Mouse (Mus musculus) lung, adult 2 months (tissue): Measurements from ENCODE around the gene Ankmy1. TPM values are rescaled to one million over a fixed set of nuclear protein-coding genes. Genes with fewer than 3 reads are reported as not detected.
A peak's percentile ranks its signal among the peaks of the same experiment; 100 is the strongest.

Experiments used
- DNase-seq: peaks from one replicate; pipeline ENCODE4 v3.0.0; 2022
- H3K4me1 ChIP-seq: fragments of 200-500 bp; 2 replicates; pipeline ENCODE4 v1.6.1; 2011; ENCODE audit warnings: low read length; ENCODE audit not compliant: control insufficient read depth, insufficient read depth
- H3K4me3 ChIP-seq: fragments of 200-500 bp; replicated peaks from 2 replicates; pipeline ENCODE3; 2011; ENCODE audit warnings: low read depth, mild to moderate bottlenecking, control low read depth, low read length; ENCODE audit errors: extremely low read depth
- CTCF ChIP-seq: fragments of 200-500 bp; IDR thresholded peaks from 2 replicates; pipeline ENCODE4 v1.5.1; 2011; ENCODE audit warnings: mild to moderate bottlenecking, low read length, control low read depth; ENCODE audit not compliant: insufficient read depth
- POLR2A ChIP-seq: fragments of 200-500 bp; IDR thresholded peaks from 2 replicates; pipeline ENCODE4 v1.6.1; 2011; ENCODE audit warnings: low read depth, mild to moderate bottlenecking, control low read depth, low read length, borderline replicate concordance; ENCODE audit errors: extremely low read depth
- WGBS: fragments of 180-500 bp; shearing (Covaris S2); methylation state at CpG from one replicate; pipeline ENCODE4 v1.1.7; 2018; 5-methylcytosine and 5-hydroxymethylcytosine counted together
- polyA plus RNA-seq: library from polyadenylated mRNA; depleted of rRNA; stranded (reverse); fragments of >200 nt; gene quantifications from 2 replicates; pipeline ENCODE4 v1.2.3, GENCODE M21; 2012

Gene Ankmy1
- polyA plus RNA-seq, 1 experiment = 1.5 TPM

DNA sequence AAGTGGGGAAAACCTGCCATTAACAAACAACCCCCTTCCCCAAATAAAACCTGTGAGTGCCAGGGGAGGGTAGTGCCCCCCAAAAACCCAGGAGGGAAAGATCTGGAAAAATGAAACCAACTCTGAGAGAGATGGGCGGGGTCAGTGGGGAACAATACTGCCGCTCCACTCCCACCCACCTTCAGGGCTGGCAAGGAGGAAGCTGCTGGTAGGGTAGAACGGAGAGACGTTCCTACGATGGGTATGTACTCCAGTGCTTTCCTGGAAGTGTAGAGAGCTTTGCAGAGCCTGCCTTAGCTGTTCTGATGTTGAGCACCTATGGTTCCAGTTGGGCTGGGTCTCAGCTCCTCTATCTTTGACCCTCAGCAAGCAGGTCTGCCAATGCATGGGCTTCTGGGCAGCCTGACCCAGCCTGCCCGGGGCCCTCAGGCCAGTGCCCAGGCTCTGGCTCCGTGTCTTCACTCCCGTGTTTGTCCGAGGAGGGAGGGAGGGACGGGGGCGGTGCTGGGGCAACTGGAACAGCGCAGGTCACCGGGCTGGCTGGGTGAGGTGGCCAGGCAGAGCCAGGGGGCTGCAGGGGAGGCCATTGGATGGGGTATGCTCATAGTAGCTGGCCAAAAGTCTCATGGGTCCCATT is 52.6 kb downstream of the Ankmy1 start:
- Histone ChIP-seq H3K4me1 (0 out of 2 replicates have a peak, but pooled peaks cover 2% of the 10 kb centered on the region), H3K4me3 (peak overlapping the region; percentile 4)
- no peak for DNase-seq
- WGBS = 45% methylated on average over 13 of the region's 13 CpGs
- TF ChIP-seq CTCF (no peak), POLR2A (no peak)

DNA sequence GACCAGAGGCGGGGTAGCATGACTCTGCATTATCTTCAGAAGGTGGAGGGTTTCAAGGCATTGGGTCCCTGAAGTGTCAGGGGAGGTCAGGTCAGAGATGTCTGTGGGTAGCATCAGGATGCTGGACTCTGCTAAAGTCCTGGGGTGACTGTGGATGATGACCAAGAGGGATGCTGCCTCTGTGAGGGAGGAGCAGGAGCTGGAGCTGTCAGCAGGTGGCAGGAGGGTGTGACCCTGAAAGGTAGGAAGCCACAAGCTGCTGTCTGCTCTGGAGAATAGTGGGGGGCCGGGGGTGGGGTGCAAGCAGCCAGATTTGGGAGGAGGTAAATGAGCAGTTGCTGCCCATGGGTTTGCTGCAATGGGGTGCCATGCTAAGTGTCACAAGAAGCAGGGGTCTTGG is 53.2 kb downstream of the Ankmy1 start:
- 70% methylated on average over 2 of the region's 2 CpGs for WGBS
- Histone ChIP-seq H3K4me3 (no peak overlapping the region), H3K4me1 (0 out of 2 replicates have a peak, but pooled peaks cover 2% of the 10 kb centered on the region)
- TF ChIP-seq CTCF (0 out of 2 replicates have a peak, but pooled peaks have one; percentile 4), POLR2A (no peak)
- DNase-seq = no peak

DNA sequence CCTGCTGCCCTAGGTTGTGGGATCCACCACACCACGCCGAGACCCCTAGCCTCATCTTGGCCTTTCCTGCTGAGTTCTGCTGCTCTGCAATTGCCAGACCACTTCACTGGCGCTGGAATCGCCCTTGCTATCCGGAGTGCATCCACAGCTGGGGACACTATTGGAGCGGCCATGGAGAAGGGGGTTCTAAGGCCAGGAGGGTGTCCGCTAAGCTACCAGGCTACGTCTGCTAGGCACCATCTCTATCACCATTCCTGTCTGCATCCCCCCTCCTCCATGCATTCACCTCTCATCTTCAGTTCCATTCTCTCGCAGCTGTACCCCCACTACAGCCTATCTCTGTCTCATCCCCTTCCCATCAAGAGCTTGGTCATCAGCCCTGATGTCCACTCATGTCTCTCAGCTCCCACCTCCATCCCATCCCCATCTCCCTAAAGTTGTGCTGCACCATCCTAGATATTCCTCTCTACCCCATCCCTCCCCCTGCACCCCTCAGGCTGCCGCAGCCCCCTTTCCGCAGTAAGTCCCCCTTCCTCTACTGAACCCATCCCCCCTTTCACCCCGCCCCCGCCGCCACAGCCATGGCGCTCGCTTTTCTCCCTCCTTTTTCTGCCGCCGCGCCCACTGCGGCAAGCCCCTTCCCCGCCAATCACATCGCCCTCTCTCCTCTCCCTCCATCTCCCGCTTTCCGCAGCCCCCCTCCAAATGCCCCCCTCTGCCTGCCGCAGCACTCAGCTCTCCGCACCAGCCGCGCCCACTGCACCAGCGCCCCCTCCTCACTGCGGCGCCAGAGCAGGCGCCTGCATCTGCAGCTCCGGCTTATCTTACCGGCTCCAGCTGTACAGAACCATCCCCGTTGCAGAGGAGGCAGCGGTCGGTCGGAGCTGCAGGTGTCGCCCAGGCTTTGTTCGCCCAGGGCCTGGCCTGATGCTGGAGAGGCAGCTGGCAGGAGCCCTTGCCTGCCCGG is 54.5 kb downstream of the Ankmy1 start:
- no peak for DNase-seq
- no peak for TF ChIP-seq POLR2A
- TF ChIP-seq CTCF = no peak
- H3K4me3 ChIP-seq = no peak overlapping the region
- H3K4me1 ChIP-seq = 0 out of 2 replicates have a peak, but pooled peaks cover 2% of the 10 kb centered on the region
- WGBS = 23% methylated on average over 41 of the region's 41 CpGs

DNA sequence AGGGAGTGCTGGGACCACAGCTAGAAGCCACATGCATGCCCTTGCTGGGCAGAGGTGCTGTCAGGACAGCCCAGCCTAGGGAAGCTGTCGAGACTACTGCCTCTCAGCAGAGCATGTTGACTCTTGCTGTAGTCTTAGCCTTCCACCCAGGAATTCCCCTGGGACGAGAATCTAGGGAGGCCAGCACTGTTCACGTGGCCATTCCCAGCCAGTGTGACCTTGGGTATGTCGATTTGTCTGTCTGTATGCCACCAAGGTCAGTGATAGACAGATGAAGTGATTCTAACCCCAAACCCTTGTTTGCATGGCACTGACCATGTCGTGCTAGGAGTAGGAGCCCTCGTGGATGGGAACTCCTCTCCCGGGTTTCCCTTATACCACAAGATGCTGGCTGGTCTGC is 56.8 kb downstream of the Ankmy1 start:
- no peak for DNase-seq
- 0 out of 2 replicates have a peak, but pooled peaks cover 2% of the 10 kb centered on the region for H3K4me1 ChIP-seq
- TF ChIP-seq POLR2A (no peak), CTCF (no peak)
- 67% methylated on average over 7 of the region's 7 CpGs for WGBS
- H3K4me3 ChIP-seq = no peak overlapping the region

DNA sequence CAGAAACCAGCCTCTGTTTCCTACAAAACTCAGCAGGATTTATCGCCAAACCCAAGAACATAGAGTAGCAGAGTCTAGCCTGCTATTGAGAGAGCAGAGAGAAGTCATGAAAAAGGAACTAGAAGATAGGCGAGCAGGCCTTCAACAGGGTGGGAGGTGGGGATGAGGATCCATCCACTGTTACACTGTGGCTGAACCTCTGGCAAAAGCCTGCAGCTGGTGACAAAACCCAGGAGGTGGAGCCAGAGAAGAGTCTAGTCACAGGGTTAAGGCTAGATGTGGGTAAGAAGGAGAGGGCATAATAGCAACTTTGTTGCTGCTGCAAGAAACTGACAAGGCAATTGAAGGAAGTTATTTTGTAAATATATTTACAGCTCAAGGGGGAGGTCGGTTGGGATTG is 61.3 kb downstream of the Ankmy1 start:
- Histone ChIP-seq H3K4me3 (no peak overlapping the region), H3K4me1 (no peaks in the 10 kb centered on the region)
- no peak for TF ChIP-seq CTCF
- no peak for TF ChIP-seq POLR2A
- 59% methylated on average over 3 of the region's 3 CpGs for WGBS
- DNase-seq = no peak

DNA sequence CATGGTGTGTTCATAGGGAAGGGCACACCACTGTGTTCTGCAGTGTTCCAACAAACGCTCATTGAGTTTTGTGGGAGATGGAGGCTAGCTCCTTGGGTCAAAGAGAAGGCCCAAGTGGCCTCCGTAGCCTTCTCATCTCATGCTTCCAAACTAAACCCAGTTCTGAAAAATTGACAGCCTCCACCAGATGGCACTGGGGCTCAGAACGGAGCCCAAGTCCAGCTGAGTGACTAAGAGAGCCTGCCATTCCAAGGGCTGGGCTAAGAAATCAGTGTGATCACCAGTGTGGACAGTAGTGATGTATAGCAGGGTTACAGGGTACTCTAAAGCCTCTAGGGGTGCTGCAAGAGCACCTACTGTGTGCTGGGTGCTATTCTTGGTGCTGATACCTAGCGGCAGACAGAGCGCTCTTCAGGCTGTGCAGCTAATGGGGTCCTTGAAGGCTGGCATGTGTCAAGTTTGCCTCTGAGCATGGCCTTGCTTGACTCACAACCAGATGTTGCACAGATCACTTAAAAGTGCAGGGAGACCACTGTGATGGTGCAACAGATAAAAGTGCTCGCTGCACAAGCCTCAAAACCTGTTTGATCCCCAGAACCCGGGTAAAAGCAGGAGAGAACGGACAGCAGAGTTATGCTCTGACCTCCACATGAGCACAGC is 62.3 kb downstream of the Ankmy1 start:
- WGBS = 79% methylated on average over 8 of the region's 8 CpGs

DNA sequence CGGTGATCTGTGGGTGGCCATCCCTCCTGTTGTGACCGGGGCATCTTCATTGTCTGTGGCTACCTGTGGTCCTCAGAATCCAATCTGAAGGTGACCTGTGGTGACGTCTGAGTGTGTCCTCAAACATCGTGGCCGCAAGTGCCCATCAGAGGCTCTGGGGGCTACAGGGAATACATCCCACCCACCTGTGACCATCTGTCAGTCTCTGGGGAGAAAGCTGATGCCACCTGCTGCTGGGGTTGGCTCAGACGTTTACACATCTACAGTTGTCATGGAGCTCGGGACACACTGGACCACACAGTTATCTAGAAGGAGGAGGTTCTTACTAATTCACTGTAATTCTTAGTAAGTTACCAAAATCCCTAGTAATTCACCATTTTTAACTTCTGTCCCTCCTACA is 63.5 kb downstream of the Ankmy1 start:
- no peak for DNase-seq
- TF ChIP-seq CTCF (no peak), POLR2A (no peak)
- WGBS = 75% methylated on average over 7 of the region's 7 CpGs
- H3K4me1 ChIP-seq = no peaks in the 10 kb centered on the region
- no peak overlapping the region for H3K4me3 ChIP-seq

More for the DNA sequence above, 62.3 kb downstream of the Ankmy1 start:
- no peak for DNase-seq
- TF ChIP-seq CTCF = no peak
- no peak for TF ChIP-seq POLR2A
- Histone ChIP-seq H3K4me1 (no peaks in the 10 kb centered on the region), H3K4me3 (no peak overlapping the region)

DNA sequence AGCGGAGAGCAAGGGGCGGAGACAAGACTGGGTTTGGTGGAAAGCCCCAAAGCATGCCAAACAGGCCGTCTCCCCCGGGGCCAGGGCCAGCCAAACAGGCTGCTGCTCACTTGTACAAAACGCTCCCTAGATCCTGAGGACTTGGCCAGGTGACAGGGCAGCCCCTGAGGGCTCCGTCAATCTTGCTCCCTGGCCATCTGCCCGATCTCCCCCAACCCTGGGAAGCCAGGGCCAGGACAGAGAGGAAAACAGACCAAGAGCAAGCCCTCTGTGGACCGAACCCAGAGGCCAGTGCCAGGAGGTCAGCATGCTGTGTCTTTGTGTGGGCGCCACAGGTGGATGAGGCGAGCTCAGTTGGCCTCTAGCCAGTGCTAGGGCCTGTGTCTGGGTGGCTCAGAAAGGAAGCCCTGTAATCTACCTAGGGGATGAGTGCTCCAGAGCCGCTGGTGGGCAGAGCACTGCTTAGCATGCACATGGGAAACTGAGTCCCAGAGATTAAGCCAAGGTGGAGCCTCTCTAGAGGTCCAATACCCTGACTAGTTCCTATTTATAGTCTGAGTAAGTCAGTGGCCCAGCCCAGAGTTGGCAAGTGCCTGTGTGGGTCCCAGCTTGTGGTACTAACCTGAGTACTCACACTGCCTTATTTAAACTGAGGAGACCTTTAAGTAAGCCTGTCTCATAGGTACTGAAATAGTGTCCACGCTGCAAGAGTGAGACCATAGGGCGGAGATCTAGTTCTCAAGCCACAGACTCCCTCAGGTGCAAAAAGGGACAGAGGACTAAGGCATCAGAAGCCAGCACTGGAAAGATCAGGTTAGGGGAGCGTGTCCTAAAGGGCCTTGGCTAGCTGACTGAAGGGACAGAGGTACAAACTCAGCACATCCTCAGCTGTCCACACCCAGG is 64.5 kb downstream of the Ankmy1 start:
- Histone ChIP-seq H3K4me1 (no peaks in the 10 kb centered on the region), H3K4me3 (no peak overlapping the region)
- WGBS = 71% methylated on average over 14 of the region's 14 CpGs
- TF ChIP-seq CTCF (no peak), POLR2A (no peak)
- no peak for DNase-seq

DNA sequence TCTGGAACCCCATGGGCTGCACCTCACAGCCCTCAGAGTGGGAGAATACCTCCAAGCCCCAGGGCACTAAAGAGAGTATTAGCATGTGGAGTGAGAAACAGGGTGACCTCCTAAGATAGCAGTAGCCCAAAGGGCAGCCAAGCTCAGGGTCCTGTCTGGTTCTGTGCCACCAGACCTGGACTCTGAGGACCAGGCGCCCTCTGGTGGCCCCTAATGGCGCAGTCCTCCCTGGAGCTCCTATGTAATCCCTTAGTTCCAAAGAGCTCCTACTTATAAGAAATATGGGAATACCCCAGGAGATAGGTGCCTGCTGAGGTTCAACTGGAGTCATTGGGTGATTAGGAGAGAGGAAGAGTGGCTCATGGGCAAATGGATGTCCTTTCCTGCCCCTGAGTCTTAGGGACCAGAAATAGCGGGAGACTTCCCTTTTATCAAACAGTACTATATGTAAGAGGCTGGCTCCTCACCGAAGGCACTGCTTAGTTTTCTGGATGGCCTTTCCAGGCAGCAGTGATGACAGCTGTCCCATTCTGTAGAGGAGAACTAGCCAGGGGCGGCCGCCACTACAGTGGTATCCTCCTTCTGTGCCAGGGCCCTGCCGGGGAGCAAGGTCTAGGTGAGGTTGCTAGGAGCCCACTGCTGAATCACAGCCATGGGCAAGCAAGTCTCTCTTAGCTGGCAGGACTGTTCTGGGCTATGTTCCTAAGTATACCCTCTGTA is 68.6 kb downstream of the Ankmy1 start:
- TF ChIP-seq POLR2A (no peak), CTCF (peak; percentile 62)
- Histone ChIP-seq H3K4me3 (no peak overlapping the region), H3K4me1 (no peaks in the 10 kb centered on the region; the same call in 1 of the 2 replicates)
- DNase-seq = peak; percentile 70
- 57% methylated on average over 7 of the region's 7 CpGs for WGBS
